Mouse (Mus musculus): ENCODE results near the gene Dnajc2. TPM values are rescaled to one million over a fixed set of nuclear protein-coding genes. Genes with fewer than 3 reads are reported as not detected.

Gene Dnajc2
- polyA plus RNA-seq, 1 experiment from 2014 or later = 68.9 TPM

- H3K36me3 ChIP-seq = peaks cover 16% of the 10 kb centered on the region
- no peak overlapping the region for H3K4me2 ChIP-seq
- no peak for ATAC-seq (ENCODE audit: insufficient read depth, low FRiP score, low read depth)
- 85% methylated on average over 11 of the region's 11 CpGs for WGBS
- H3K27me3 ChIP-seq (replicated peaks) = no peaks in the 10 kb centered on the region
- H3K27ac ChIP-seq = no peak overlapping the region
- peaks cover 6% of the 10 kb centered on the region for H3K4me1 ChIP-seq
- no peak overlapping the region for H3K9ac ChIP-seq
- H3K4me3 ChIP-seq (replicated peaks) = no peak overlapping the region
- H3K9me3 ChIP-seq = no peaks in the 10 kb centered on the region
These were observed 45.9 kb downstream of the Dnajc2 start for GRCm38 (mm10) chr5:21739120-21739519.

GRCm38 (mm10) chr5:21737620-21738019, 47.4 kb downstream of the Dnajc2 start:
- Histone ChIP-seq H3K4me2 (peak overlapping the region; percentile 59), H3K27ac (no peak overlapping the region), H3K4me3 (replicated peaks) (peak overlapping the region; percentile 81), H3K9ac (peak overlapping the region; percentile 65), H3K9me3 (no peaks in the 10 kb centered on the region), H3K4me1 (peaks cover 6% of the 10 kb centered on the region), H3K27me3 (replicated peaks) (no peaks in the 10 kb centered on the region), H3K36me3 (peaks cover 6% of the 10 kb centered on the region)
- no peak for ATAC-seq (ENCODE audit: insufficient read depth, low FRiP score, low read depth)
- 16% methylated on average over 10 of the region's 10 CpGs for WGBS

- H3K36me3 ChIP-seq = peaks cover 5% of the 10 kb centered on the region
- H3K4me3 ChIP-seq (replicated peaks) = peak within 1 kb of the TSS; percentile 81
- peak; percentile 77 for ATAC-seq (ENCODE audit: insufficient read depth, low FRiP score, low read depth)
- H3K27me3 ChIP-seq (replicated peaks) = no peaks in the 10 kb centered on the region
- H3K4me2 ChIP-seq = peak within 1 kb of the TSS; percentile 59
- peaks cover 6% of the 10 kb centered on the region for H3K4me1 ChIP-seq
- WGBS = under 1% methylated on average over 42 of the region's 42 CpGs
- H3K9ac ChIP-seq = peak within 1 kb of the TSS; percentile 65
- peak within 1 kb of the TSS; percentile 73 for H3K27ac ChIP-seq
- no peaks in the 10 kb centered on the region for H3K9me3 ChIP-seq
These were observed 48.0 kb downstream of the Dnajc2 start, which contains the start of gene Pmpcb for GRCm38 (mm10) chr5:21736956-21737585. Pmpcb (plus strand) TSS chr5:21737141.

- no peaks in the 10 kb centered on the region for H3K9me3 ChIP-seq
- H3K4me2 ChIP-seq = no peak overlapping the region
- H3K27ac ChIP-seq = no peak overlapping the region
- peaks cover 6% of the 10 kb centered on the region for H3K4me1 ChIP-seq
- H3K36me3 ChIP-seq = peaks cover 5% of the 10 kb centered on the region
- no peak for ATAC-seq (ENCODE audit: insufficient read depth, low FRiP score, low read depth)
- 78% methylated on average over 11 of the region's 11 CpGs for WGBS
- H3K4me3 ChIP-seq (replicated peaks) = no peak overlapping the region
- no peaks in the 10 kb centered on the region for H3K27me3 ChIP-seq (replicated peaks)
- no peak overlapping the region for H3K9ac ChIP-seq
These were observed 49.0 kb downstream of the Dnajc2 start for GRCm38 (mm10) chr5:21736046-21736445.

GRCm38 (mm10) chr5:21735584-21735983, 49.5 kb downstream of the Dnajc2 start:
- ATAC-seq (ENCODE audit: insufficient read depth, low FRiP score, low read depth) = no peak
- Histone ChIP-seq H3K9me3 (no peaks in the 10 kb centered on the region), H3K36me3 (peaks cover 5% of the 10 kb centered on the region), H3K4me2 (0 out of 2 replicates have a peak overlapping the region, but pooled peaks have one; percentile 30), H3K4me1 (peaks cover 6% of the 10 kb centered on the region), H3K27ac (no peak overlapping the region), H3K27me3 (replicated peaks) (no peaks in the 10 kb centered on the region), H3K4me3 (replicated peaks) (peak overlapping the region; percentile 23), H3K9ac (no peak overlapping the region)
- WGBS = 34% methylated on average over 10 of the region's 10 CpGs

GRCm38 (mm10) chr5:21735100-21735499, 50.0 kb downstream of the Dnajc2 start:
- H3K9me3 ChIP-seq = no peaks in the 10 kb centered on the region
- H3K27me3 ChIP-seq (replicated peaks) = no peaks in the 10 kb centered on the region
- H3K9ac ChIP-seq = no peak overlapping the region
- ATAC-seq (ENCODE audit: insufficient read depth, low FRiP score, low read depth) = no peak
- peak overlapping the region; percentile 23 for H3K4me3 ChIP-seq (replicated peaks)
- H3K4me2 ChIP-seq = 0 out of 2 replicates have a peak overlapping the region, but pooled peaks have one; percentile 30
- peaks cover 6% of the 10 kb centered on the region for H3K4me1 ChIP-seq
- peaks cover 5% of the 10 kb centered on the region for H3K36me3 ChIP-seq
- H3K27ac ChIP-seq = no peak overlapping the region
- 83% methylated on average over 20 of the region's 20 CpGs for WGBS

- no peak for ATAC-seq (ENCODE audit: insufficient read depth, low FRiP score, low read depth)
- Histone ChIP-seq H3K36me3 (no peaks in the 10 kb centered on the region), H3K4me2 (no peak overlapping the region), H3K4me3 (replicated peaks) (no peak overlapping the region), H3K4me1 (peaks cover 3% of the 10 kb centered on the region), H3K9ac (no peak overlapping the region), H3K27ac (no peak overlapping the region), H3K27me3 (replicated peaks) (no peaks in the 10 kb centered on the region), H3K9me3 (no peaks in the 10 kb centered on the region)
- 38% methylated on average over 8 of the region's 8 CpGs for WGBS
These were observed 52.1 kb downstream of the Dnajc2 start for GRCm38 (mm10) chr5:21732930-21733329.

GRCm38 (mm10) chr5:21732177-21732911, 52.7 kb downstream of the Dnajc2 start:
- Histone ChIP-seq H3K27ac (no peak overlapping the region), H3K9me3 (no peaks in the 10 kb centered on the region), H3K4me2 (no peak overlapping the region), H3K36me3 (no peaks in the 10 kb centered on the region), H3K4me3 (replicated peaks) (no peak overlapping the region), H3K4me1 (no peaks in the 10 kb centered on the region), H3K27me3 (replicated peaks) (no peaks in the 10 kb centered on the region), H3K9ac (no peak overlapping the region)
- WGBS = 79% methylated on average over 3 of the region's 3 CpGs
- ATAC-seq (ENCODE audit: insufficient read depth, low FRiP score, low read depth) = no peak

- no peak overlapping the region for H3K4me3 ChIP-seq (replicated peaks)
- no peaks in the 10 kb centered on the region for H3K36me3 ChIP-seq
- no peaks in the 10 kb centered on the region for H3K27me3 ChIP-seq (replicated peaks)
- no peak overlapping the region for H3K27ac ChIP-seq
- H3K4me2 ChIP-seq = no peak overlapping the region
- no peaks in the 10 kb centered on the region for H3K4me1 ChIP-seq
- no peak for ATAC-seq (ENCODE audit: insufficient read depth, low FRiP score, low read depth)
- no peak overlapping the region for H3K9ac ChIP-seq
- H3K9me3 ChIP-seq = no peaks in the 10 kb centered on the region
- 73% methylated on average over 5 of the region's 5 CpGs for WGBS
These were observed 55.9 kb downstream of the Dnajc2 start for GRCm38 (mm10) chr5:21729107-21729506.

- H3K4me1 ChIP-seq = no peaks in the 10 kb centered on the region
- no peak overlapping the region for H3K9ac ChIP-seq
- peak overlapping the region; percentile 45 for H3K27ac ChIP-seq
- H3K9me3 ChIP-seq = no peaks in the 10 kb centered on the region
- WGBS = 24% methylated on average over 7 of the region's 7 CpGs
- H3K4me3 ChIP-seq (replicated peaks) = no peak overlapping the region
- H3K36me3 ChIP-seq = no peaks in the 10 kb centered on the region
- ATAC-seq (ENCODE audit: insufficient read depth, low FRiP score, low read depth) = no peak
- no peak overlapping the region for H3K4me2 ChIP-seq
- H3K27me3 ChIP-seq (replicated peaks) = no peaks in the 10 kb centered on the region
These were observed 60.2 kb downstream of the Dnajc2 start for GRCm38 (mm10) chr5:21724872-21725271.

GRCm38 (mm10) chr5:21724427-21724826, 60.6 kb downstream of the Dnajc2 start:
- H3K27ac ChIP-seq = peak overlapping the region; percentile 45; the same call in 1 of the 2 replicates

GRCm38 (mm10) chr5:21719209-21719608, 65.8 kb downstream of the Dnajc2 start:
- Histone ChIP-seq H3K27me3 (replicated peaks) (no peaks in the 10 kb centered on the region), H3K9me3 (no peaks in the 10 kb centered on the region), H3K4me2 (no peak overlapping the region), H3K27ac (no peak overlapping the region), H3K4me1 (no peaks in the 10 kb centered on the region), H3K9ac (no peak overlapping the region), H3K36me3 (no peaks in the 10 kb centered on the region), H3K4me3 (replicated peaks) (no peak overlapping the region)
- no peak for ATAC-seq (ENCODE audit: insufficient read depth, low FRiP score, low read depth)
- WGBS = 95% methylated on average over 2 of the region's 2 CpGs

More at GRCm38 (mm10) chr5:21724427-21724826, 60.6 kb downstream of the Dnajc2 start:
- Histone ChIP-seq H3K27me3 (replicated peaks) (no peaks in the 10 kb centered on the region), H3K4me2 (no peak overlapping the region), H3K36me3 (no peaks in the 10 kb centered on the region), H3K9me3 (no peaks in the 10 kb centered on the region), H3K9ac (no peak overlapping the region), H3K4me1 (no peaks in the 10 kb centered on the region), H3K4me3 (replicated peaks) (no peak overlapping the region)
- WGBS = 53% methylated on average over 1 of the region's 1 CpGs
- ATAC-seq (ENCODE audit: insufficient read depth, low FRiP score, low read depth) = no peak

All from stomach, embryonic 15.5 days (tissue).